Mouse (Mus musculus): ENCODE measurements at regions not wholly inside any gene's neighbourhood (a gene's known extent, or its start where the extent isn't known, plus 50 kb on each side); places are given as distances from the start of the nearest gene placed in this dataset.

- no peak for TF ChIP-seq CTCF (conservative IDR thresholded peaks at IDR 0.05; ENCODE audit: low read length)
- TF ChIP-seq NANOG (IDR thresholded peaks at IDR 0.05; ENCODE audit: borderline replicate concordance, low read length) = no peak
- TF ChIP-seq POU5F1 (IDR thresholded peaks at IDR 0.05; ENCODE audit: borderline replicate concordance, low read length) = no peak
Measured at GRCm38 (mm10) chr4:45738746-45739145, 60.1 kb upstream of the Aldh1b1 start.
